Mouse (Mus musculus): Measurements from ENCODE around the gene Hif3a. TPM values are rescaled to one million over a fixed set of nuclear protein-coding genes. Genes with fewer than 3 reads are reported as not detected.

The Hif3a gene
- polyA plus RNA-seq, 1 experiment from 2014 or later = 4.9 TPM

DNA sequence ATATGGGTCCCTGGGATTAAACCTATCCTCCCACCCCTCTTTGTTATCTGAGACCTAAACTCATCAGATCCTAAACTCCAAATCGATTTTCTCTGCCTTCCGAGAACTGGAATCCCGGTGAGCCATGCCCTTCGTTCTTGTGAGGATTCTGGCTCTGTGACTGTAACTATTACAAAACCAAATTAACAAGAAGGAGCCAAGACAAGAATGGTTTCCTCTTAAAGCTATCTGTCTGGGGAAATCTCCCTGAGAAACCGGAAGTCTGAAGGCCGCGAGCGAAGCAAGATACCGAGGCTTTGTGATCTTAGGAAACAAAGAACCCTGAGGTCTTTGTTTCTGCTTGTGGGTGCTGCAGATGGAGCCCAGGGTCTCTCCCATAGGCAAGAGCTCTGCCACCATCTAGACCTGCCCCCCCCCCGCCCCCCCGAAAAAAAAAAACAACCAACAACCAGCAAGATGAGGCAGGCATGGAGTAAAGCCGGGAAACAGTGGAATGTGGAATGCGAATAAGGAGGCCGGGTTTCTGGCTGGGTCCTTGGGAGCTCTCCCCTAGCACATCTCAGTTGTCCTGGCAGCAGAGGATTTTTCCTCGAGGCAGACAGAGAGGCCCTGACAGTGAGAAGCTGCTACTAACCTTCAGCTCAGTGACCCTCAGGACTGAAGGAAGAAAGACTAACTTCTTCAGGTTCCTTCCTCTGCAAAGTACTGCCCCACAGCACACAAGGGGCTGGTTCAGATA, 72.1 kb downstream of the Hif3a start:
- H3K9ac ChIP-seq = 0 out of 2 replicates have a peak overlapping the region, but pooled peaks have one; percentile 40

DNA sequence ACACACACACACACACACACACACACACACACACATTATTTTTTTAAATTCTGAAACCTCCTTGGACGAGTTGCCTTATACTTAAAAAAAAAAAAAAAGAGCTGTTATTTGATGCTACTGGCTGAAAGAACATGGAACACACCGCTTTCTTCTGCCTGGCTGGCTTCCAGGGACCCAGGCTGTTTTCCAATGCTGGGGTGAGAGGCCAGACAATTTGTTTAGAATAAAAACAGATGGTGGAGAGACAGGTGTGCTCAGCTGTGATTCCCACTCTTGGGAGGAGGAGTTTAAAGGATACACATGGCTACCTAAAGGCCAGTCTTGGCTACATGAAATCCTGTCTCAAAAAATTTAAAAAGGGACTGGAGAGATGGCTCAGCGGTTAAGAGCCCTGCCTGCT, 73.8 kb downstream of the Hif3a start:
- H3K9me3 ChIP-seq (ENCODE audit: control insufficient read depth, low read length) = no peaks in the 10 kb centered on the region
- H3K4me2 ChIP-seq (replicated peaks) = 0 out of 2 replicates have a peak overlapping the region, but pooled peaks have one; percentile 5
- DNase-seq (ENCODE audit: low spot score) (peak; percentile 38), ATAC-seq (ENCODE audit: low FRiP score) (no peak)
- WGBS = 43% methylated on average over 3 of the region's 3 CpGs
- H3K36me3 ChIP-seq (replicated peaks; ENCODE audit: control insufficient read depth, insufficient read depth) = no peaks in the 10 kb centered on the region
- H3K4me3 ChIP-seq (replicated peaks; ENCODE audit: low read length) = no peak overlapping the region
- no peak overlapping the region for H3K9ac ChIP-seq
- peak overlapping the region; percentile 84 for H3K27ac ChIP-seq
- H3K27me3 ChIP-seq (ENCODE audit: control insufficient read depth, insufficient read depth, low read length) = no peaks in the 10 kb centered on the region
- peaks cover 55% of the 10 kb centered on the region for H3K4me1 ChIP-seq (replicated peaks; ENCODE audit: control insufficient read depth, insufficient read depth, low read length)

More for the DNA sequence above, 72.1 kb downstream of the Hif3a start:
- Histone ChIP-seq H3K36me3 (replicated peaks; ENCODE audit: control insufficient read depth, insufficient read depth) (no peaks in the 10 kb centered on the region), H3K4me2 (replicated peaks) (no peak overlapping the region), H3K4me3 (replicated peaks; ENCODE audit: low read length) (no peak overlapping the region), H3K9me3 (ENCODE audit: control insufficient read depth, low read length) (no peaks in the 10 kb centered on the region), H3K27me3 (ENCODE audit: control insufficient read depth, insufficient read depth, low read length) (peaks cover 3% of the 10 kb centered on the region; the same call in 1 of the 2 replicates), H3K27ac (peak overlapping the region; percentile 72), H3K4me1 (replicated peaks; ENCODE audit: control insufficient read depth, insufficient read depth, low read length) (peaks cover 53% of the 10 kb centered on the region)
- ATAC-seq (ENCODE audit: low FRiP score) (no peak), DNase-seq (ENCODE audit: low spot score) (no peak)
- WGBS = 30% methylated on average over 15 of the region's 15 CpGs

DNA sequence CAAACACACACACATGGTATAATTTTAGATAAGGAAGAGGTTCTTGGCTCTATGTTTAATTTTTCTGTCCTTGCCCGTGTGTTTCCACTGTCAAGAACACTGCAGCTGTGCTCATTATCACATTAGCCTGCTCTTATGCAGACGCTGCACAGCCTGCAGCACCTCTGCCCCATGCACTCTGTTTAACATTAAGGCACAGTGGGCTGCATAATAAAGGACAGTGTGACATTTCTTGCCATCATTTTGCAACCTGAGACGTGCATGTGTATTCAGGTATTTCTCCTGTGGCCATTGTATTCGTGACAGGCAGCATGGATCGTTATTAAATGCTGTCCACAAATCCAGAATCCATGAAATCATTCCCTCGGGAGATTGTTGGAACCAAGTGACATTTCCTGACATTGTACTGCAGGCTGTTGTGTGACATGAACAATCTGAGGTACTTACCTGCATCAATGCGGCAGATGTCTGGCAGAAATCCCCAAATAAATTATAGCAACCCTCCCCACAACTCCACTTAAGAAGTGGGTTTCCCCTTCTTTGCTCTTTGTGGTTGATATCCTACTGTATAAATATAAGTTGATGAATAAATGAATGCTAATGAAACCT, 74.6 kb downstream of the Hif3a start:
- H3K9ac ChIP-seq = peak overlapping the region; percentile 45
- peaks cover 62% of the 10 kb centered on the region for H3K4me1 ChIP-seq (replicated peaks; ENCODE audit: control insufficient read depth, insufficient read depth, low read length)
- no peaks in the 10 kb centered on the region for H3K27me3 ChIP-seq (ENCODE audit: control insufficient read depth, insufficient read depth, low read length)
- DNase-seq (ENCODE audit: low spot score) = no peak
- peak overlapping the region; percentile 84 for H3K27ac ChIP-seq
- no peaks in the 10 kb centered on the region for H3K9me3 ChIP-seq (ENCODE audit: control insufficient read depth, low read length)
- H3K4me2 ChIP-seq (replicated peaks) = peak overlapping the region; percentile 5
- no peaks in the 10 kb centered on the region for H3K36me3 ChIP-seq (replicated peaks; ENCODE audit: control insufficient read depth, insufficient read depth)
- 23% methylated on average over 7 of the region's 7 CpGs for WGBS
- 0 out of 2 replicates have a peak, but pooled peaks have one; percentile 16 for ATAC-seq (ENCODE audit: low FRiP score)
- no peak overlapping the region for H3K4me3 ChIP-seq (replicated peaks; ENCODE audit: low read length)

DNA sequence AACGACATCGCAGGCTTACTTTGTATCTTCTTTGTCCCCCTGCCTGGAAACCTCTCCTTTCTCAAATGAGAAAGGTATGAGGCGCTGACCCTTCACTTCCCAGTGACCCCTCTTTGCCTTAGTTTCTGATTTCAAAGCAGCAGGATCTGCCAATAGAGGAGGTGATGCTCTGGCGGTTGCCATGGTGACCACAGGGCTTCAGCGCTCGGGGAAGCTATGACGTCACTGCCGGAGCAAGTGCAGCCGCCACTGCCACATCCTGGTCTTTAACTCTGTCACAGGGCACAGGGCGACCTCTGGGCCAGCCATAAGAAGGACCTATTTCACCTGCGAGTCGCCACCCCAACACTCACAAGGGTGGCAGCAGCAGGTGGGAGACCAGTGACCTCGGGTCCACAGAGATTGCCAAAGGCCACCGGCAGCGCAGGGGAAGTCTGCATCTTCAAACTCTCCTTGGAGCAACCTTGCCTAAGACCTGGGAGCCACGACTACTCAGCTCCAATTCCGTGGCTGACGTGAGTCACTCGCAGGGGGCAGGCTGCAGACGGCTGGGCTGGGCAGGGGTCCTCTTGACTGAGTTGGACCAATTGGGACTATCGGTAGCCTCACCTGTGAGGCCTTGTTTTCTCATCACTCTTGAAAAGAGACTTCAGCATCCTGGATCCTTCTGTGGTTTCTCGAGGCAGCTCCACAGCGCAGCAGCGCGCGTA, 79.2 kb downstream of the Hif3a start, which contains the start of gene Gm42372:
Gm42372 (plus strand) TSS at position 228 of the 710 bp plus-strand sequence.
- peak within 1 kb of the TSS; percentile 45 for H3K4me3 ChIP-seq (replicated peaks; ENCODE audit: low read length)
- H3K36me3 ChIP-seq (replicated peaks; ENCODE audit: control insufficient read depth, insufficient read depth) = no peaks in the 10 kb centered on the region
- peak; percentile 88 for DNase-seq (ENCODE audit: low spot score)
- H3K4me2 ChIP-seq (replicated peaks) = peak within 1 kb of the TSS; percentile 85
- H3K27me3 ChIP-seq (ENCODE audit: control insufficient read depth, insufficient read depth, low read length) = no peaks in the 10 kb centered on the region
- H3K4me1 ChIP-seq (replicated peaks; ENCODE audit: control insufficient read depth, insufficient read depth, low read length) = peaks cover 47% of the 10 kb centered on the region
- no peaks in the 10 kb centered on the region for H3K9me3 ChIP-seq (ENCODE audit: control insufficient read depth, low read length)
- peak within 1 kb of the TSS; percentile 67 for H3K9ac ChIP-seq
- WGBS = 19% methylated on average over 26 of the region's 26 CpGs
- peak; percentile 79 for ATAC-seq (ENCODE audit: low FRiP score)
- peak within 1 kb of the TSS; percentile 5 for H3K27ac ChIP-seq

Other genes starting within 250 kb of the Hif3a start
- 174 and 197 TPM in 2 replicates for gene Strn4, start 246.5 kb downstream of the Hif3a start, polyA plus RNA-seq (2014; fragmentation: Nextera tagmentation; extraction: Ambion mirVana)
- gene Fkrp, start 245.7 kb downstream of the Hif3a start, polyA plus RNA-seq (2014; fragmentation: Nextera tagmentation; extraction: Ambion mirVana) = 44.7 and 48.5 TPM in 2 replicates
- gene Prkd2, start 219.5 kb downstream of the Hif3a start, polyA plus RNA-seq (2014; fragmentation: Nextera tagmentation; extraction: Ambion mirVana) = 5.6 and 5.8 TPM in 2 replicates
- 5.8 and 6.6 TPM in 2 replicates for gene Dact3, start 187.1 kb downstream of the Hif3a start, polyA plus RNA-seq (2014; fragmentation: Nextera tagmentation; extraction: Ambion mirVana)
- 0.78 and 2.5 TPM in 2 replicates for gene Gng8, start 170.6 kb downstream of the Hif3a start, polyA plus RNA-seq (2014; fragmentation: Nextera tagmentation; extraction: Ambion mirVana)
- 0.26 TPM in 1 of 2 replicates, not detected in the other for gene Ptgir, start 155.9 kb downstream of the Hif3a start, polyA plus RNA-seq (2014; fragmentation: Nextera tagmentation; extraction: Ambion mirVana)
- 510 and 527 TPM in 2 replicates for gene Calm3, start 138.3 kb downstream of the Hif3a start, polyA plus RNA-seq (2014; fragmentation: Nextera tagmentation; extraction: Ambion mirVana)
- 96.1 and 96.4 TPM in 2 replicates for gene Pnmal2, start 117.7 kb downstream of the Hif3a start, polyA plus RNA-seq (2014; fragmentation: Nextera tagmentation; extraction: Ambion mirVana)
- 52.1 and 63.2 TPM in 2 replicates for gene Pnmal1, start 102.7 kb downstream of the Hif3a start, polyA plus RNA-seq (2014; fragmentation: Nextera tagmentation; extraction: Ambion mirVana)
- gene Gm42372, start 79.3 kb downstream of the Hif3a start, polyA plus RNA-seq (2014; fragmentation: Nextera tagmentation; extraction: Ambion mirVana) = 7.6 and 7.8 TPM in 2 replicates
- gene Ccdc8, start 69.7 kb downstream of the Hif3a start, polyA plus RNA-seq (2014; fragmentation: Nextera tagmentation; extraction: Ambion mirVana) = 4.4 and 5.4 TPM in 2 replicates
- gene Ppp5c, start 34.5 kb downstream of the Hif3a start, polyA plus RNA-seq (2014; fragmentation: Nextera tagmentation; extraction: Ambion mirVana) = 123 and 129 TPM in 2 replicates
- 3.1 and 3.6 TPM in 2 replicates for gene Psg16, start 11.6 kb upstream of the Hif3a start, polyA plus RNA-seq (2014; fragmentation: Nextera tagmentation; extraction: Ambion mirVana)
- gene Ceacam3, start 87.9 kb upstream of the Hif3a start, polyA plus RNA-seq (2014; fragmentation: Nextera tagmentation; extraction: Ambion mirVana) = not detected in 2 replicates
- not detected in 2 replicates for gene Psg29, start 141.1 kb upstream of the Hif3a start, polyA plus RNA-seq (2014; fragmentation: Nextera tagmentation; extraction: Ambion mirVana)

Data from hindbrain, embryonic 14.5 days (tissue).